Mouse (Mus musculus): Measurements from ENCODE around the gene Vmn1r163. TPM values are rescaled to one million over a fixed set of nuclear protein-coding genes. Genes with fewer than 3 reads are reported as not detected.
"Not testable (repeated sequence)": the region's sequence is repeated elsewhere in the genome, so short reads cannot be mapped to it uniquely, and the experiment has no call there.

Vmn1r163 gene
- total RNA-seq (2015): not detected in 2 replicates
- total RNA-seq (2017): not detected in 2 replicates

DNA sequence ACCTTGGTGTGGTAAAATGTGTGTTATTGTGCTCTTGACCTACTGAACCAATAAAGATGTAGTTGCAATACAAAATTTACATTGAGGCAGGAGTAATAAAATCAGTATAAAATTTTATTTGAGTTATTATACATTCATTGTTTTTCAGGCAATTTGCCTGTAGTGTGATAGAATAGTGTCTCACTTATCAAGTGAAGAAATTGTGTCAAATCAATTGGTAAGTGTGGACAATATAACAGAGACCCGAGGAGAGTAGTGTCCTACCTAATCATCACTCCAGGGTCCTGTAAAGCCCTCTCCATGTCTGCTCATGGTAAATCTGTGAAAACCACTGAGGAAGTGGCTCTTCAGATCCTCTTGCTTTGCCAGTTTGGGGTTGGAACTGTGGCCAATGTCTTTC lies at the start of gene Vmn1r163:
Vmn1r163 (plus strand) TSS at position 301 of the 400 bp plus-strand sequence.
- ATAC-seq (ENCODE audit: poor library complexity, severe bottlenecking): not testable (repeated sequence)

DNA sequence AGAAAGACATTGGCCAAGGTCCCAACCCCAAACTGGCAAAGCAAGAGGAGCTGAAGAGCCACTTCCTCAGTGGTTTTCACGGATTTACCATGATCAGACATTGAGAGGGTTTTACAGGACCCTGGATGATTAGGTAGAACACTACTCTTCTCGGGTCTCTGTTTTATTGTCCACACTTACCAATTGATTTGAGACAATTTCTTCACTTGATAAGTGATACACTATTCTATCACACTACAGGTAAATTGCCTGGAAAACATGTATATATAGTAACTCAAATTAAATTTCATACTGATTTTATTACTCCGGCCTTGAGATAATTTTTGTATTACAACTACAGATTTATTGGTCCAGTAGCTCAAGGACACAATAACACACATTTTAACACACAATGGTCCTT lies 35.5 kb upstream of the Vmn1r163 start, which contains the start of gene Gm4216:
Gm4216 (minus strand) TSS at position 101 of the 400 bp plus-strand sequence.
- ATAC-seq (ENCODE audit: poor library complexity, severe bottlenecking): not testable (repeated sequence)

DNA sequence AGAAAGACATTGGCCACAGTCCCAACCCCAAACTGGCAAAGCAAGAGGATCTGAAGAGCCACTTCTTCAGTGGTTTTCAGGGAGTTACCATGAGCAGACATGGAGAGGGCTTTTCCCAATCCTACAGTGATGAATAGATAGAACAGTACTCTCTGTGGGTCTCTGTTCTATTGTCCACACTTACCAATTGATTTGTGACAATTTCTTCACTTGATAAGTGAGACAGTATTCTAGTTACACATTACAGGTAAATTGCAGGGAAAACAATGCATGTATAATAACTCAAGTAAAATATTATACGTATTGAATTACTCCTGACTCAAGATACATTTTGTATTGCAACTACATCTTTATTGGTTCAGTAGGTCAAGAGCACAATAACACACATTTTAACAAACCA lies 12.0 kb downstream of the Vmn1r163 start, which contains the start of gene Gm8720:
Gm8720 (minus strand) TSS at position 101 of the 400 bp plus-strand sequence.
- ATAC-seq (ENCODE audit: poor library complexity, severe bottlenecking): not testable (repeated sequence)

Other genes with a start within 250 kb of the Vmn1r163 start
- gene Vmn1r159, start 211.9 kb upstream of the Vmn1r163 start, total RNA-seq (2015): not detected in 2 replicates
- not detected in 2 replicates for gene Vmn1r159, start 211.9 kb upstream of the Vmn1r163 start, total RNA-seq (2017)
- gene Vmn1r160, start 184.3 kb upstream of the Vmn1r163 start, total RNA-seq (2015): not detected in 2 replicates
- not detected in 2 replicates for gene Vmn1r160, start 184.3 kb upstream of the Vmn1r163 start, total RNA-seq (2017)
- not detected in 2 replicates for gene Gm4214, start 70.9 kb upstream of the Vmn1r163 start, total RNA-seq (2015)
- not detected in 2 replicates for gene Gm4214, start 70.9 kb upstream of the Vmn1r163 start, total RNA-seq (2017)
- gene Gm4216, start 35.6 kb upstream of the Vmn1r163 start, total RNA-seq (2015): not detected in 2 replicates
- gene Gm4216, start 35.6 kb upstream of the Vmn1r163 start, total RNA-seq (2017): not detected in 2 replicates
- gene Gm8720, start 11.9 kb downstream of the Vmn1r163 start, total RNA-seq (2015): not detected in 2 replicates
- gene Gm8720, start 11.9 kb downstream of the Vmn1r163 start, total RNA-seq (2017): not detected in 2 replicates
- not detected in 2 replicates for gene Gm10662, start 88.9 kb downstream of the Vmn1r163 start, total RNA-seq (2015)
- not detected in 2 replicates for gene Gm10662, start 88.9 kb downstream of the Vmn1r163 start, total RNA-seq (2017)
- gene Vmn1r165, start 161.8 kb downstream of the Vmn1r163 start, total RNA-seq (2015): not detected in 2 replicates
- gene Vmn1r165, start 161.8 kb downstream of the Vmn1r163 start, total RNA-seq (2017): not detected in 2 replicates
- gene Vmn1r166, start 196.1 kb downstream of the Vmn1r163 start, total RNA-seq (2015): not detected in 2 replicates
- gene Vmn1r166, start 196.1 kb downstream of the Vmn1r163 start, total RNA-seq (2017): not detected in 2 replicates
- gene Gm6902, start 223.4 kb downstream of the Vmn1r163 start, total RNA-seq (2015): not detected in 2 replicates
- gene Gm6902, start 223.4 kb downstream of the Vmn1r163 start, total RNA-seq (2017): not detected in 2 replicates
- gene Nlrp4e, start 245.7 kb downstream of the Vmn1r163 start, total RNA-seq (2015): not detected in 2 replicates
- not detected in 2 replicates for gene Nlrp4e, start 245.7 kb downstream of the Vmn1r163 start, total RNA-seq (2017)

Measured in megakaryocyte, adult 5-6 weeks (primary cell).